Mouse (Mus musculus): ENCODE measurements at regions not wholly inside any gene's neighbourhood (a gene's known extent, or its start where the extent isn't known, plus 50 kb on each side); places are given as distances from the start of the nearest gene placed in this dataset.
"Not testable (repeated sequence)": the region's sequence is repeated elsewhere in the genome, so short reads cannot be mapped to it uniquely, and the experiment has no call there.

GRCm38 (mm10) chr3:21569721-21570120 lies 506.7 kb upstream of the Tbl1xr1 start:
- ATAC-seq (ENCODE audit: low FRiP score, low read depth), result no peak
- Histone ChIP-seq H3K4me1 (peaks cover 5% of the 10 kb centered on the region), H3K27ac (replicated peaks) (no peak overlapping the region), H3K9me3 (no peaks in the 10 kb centered on the region), H3K27me3 (no peaks in the 10 kb centered on the region), H3K4me3 (no peak overlapping the region), H3K9ac (replicated peaks) (no peak overlapping the region), H3K4me2 (replicated peaks) (no peak overlapping the region), H3K36me3 (no peaks in the 10 kb centered on the region)
- 96% methylated on average over 1 of the region's 1 CpGs for WGBS

DNA sequence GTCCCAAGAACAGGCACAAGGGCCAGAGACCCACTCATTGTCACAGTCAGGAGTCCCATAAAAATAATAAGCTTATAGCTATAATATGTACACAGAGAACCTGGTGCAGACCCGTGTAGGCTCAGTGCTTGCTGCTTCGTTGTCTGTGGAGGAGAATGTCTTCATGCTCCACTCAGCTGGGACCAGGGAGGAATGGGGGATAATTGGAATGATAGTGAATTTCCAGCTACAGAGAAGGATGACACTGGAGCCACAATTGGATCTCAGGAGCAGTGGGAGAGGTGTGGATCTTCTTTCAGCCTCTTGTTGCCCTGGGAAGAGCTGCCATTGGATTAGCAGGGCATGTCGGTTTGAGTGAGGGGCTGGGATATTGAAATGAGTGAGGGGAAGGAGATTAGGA lies 497.8 kb upstream of the Tbl1xr1 start:
- 0 out of 2 replicates have a peak, but pooled peaks cover 6% of the 10 kb centered on the region for H3K27me3 ChIP-seq
- H3K4me2 ChIP-seq (replicated peaks), result no peak overlapping the region
- no peak for ATAC-seq (ENCODE audit: low FRiP score, low read depth)
- H3K4me1 ChIP-seq, result no peaks in the 10 kb centered on the region
- H3K4me3 ChIP-seq, result no peak overlapping the region
- H3K27ac ChIP-seq (replicated peaks), result no peak overlapping the region
- 63% methylated on average over 3 of the region's 3 CpGs for WGBS
- no peaks in the 10 kb centered on the region for H3K36me3 ChIP-seq
- no peaks in the 10 kb centered on the region for H3K9me3 ChIP-seq
- H3K9ac ChIP-seq (replicated peaks), result no peak overlapping the region

DNA sequence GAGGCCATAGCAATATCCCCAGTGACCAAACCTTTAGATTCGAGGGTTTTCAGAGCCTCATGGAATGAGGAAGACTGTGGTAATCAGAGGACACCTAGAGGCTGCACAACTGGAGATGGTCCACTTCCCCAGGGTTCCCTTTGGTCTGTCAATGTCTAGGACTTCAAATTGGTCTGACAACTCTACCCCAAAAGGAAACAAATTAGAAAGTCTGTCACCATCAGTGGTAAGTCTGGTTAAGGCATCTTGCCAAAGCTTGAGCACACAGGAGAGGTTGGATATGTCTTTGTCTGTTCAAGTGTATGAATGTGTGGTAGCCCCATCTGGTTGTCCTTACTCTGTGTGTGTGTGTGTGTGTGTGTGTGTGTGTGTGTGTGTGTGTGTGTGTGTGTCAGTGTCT lies 494.3 kb upstream of the Tbl1xr1 start:
- no peak for ATAC-seq (ENCODE audit: low FRiP score, low read depth)
- Histone ChIP-seq H3K4me1 (no peaks in the 10 kb centered on the region), H3K4me3 (no peak overlapping the region), H3K9ac (replicated peaks) (no peak overlapping the region), H3K27me3 (0 out of 2 replicates have a peak, but pooled peaks cover 3% of the 10 kb centered on the region), H3K9me3 (no peaks in the 10 kb centered on the region), H3K4me2 (replicated peaks) (no peak overlapping the region), H3K27ac (replicated peaks) (no peak overlapping the region), H3K36me3 (no peaks in the 10 kb centered on the region)
- WGBS, result 80% methylated on average over 1 of the region's 1 CpGs

- H3K27me3 ChIP-seq, result no peaks in the 10 kb centered on the region
- H3K9me3 ChIP-seq, result no peaks in the 10 kb centered on the region
- 88% methylated on average over 3 of the region's 3 CpGs for WGBS
- no peak overlapping the region for H3K27ac ChIP-seq (replicated peaks)
- ATAC-seq (ENCODE audit: low FRiP score, low read depth), result no peak
- no peaks in the 10 kb centered on the region for H3K36me3 ChIP-seq
- no peaks in the 10 kb centered on the region for H3K4me1 ChIP-seq
- H3K9ac ChIP-seq (replicated peaks), result no peak overlapping the region
- no peak overlapping the region for H3K4me2 ChIP-seq (replicated peaks)
- no peak overlapping the region for H3K4me3 ChIP-seq
Measured at GRCm38 (mm10) chr3:21585767-21586166, 490.7 kb upstream of the Tbl1xr1 start.

GRCm38 (mm10) chr3:21606846-21607245 lies 469.6 kb upstream of the Tbl1xr1 start:
- no peaks in the 10 kb centered on the region for H3K9me3 ChIP-seq
- no peak overlapping the region for H3K4me2 ChIP-seq (replicated peaks)
- no peaks in the 10 kb centered on the region for H3K36me3 ChIP-seq
- no peaks in the 10 kb centered on the region for H3K4me1 ChIP-seq
- no peak for ATAC-seq (ENCODE audit: low FRiP score, low read depth)
- WGBS, result 100% methylated on average over 2 of the region's 2 CpGs
- H3K27me3 ChIP-seq, result no peaks in the 10 kb centered on the region
- no peak overlapping the region for H3K9ac ChIP-seq (replicated peaks)
- no peak overlapping the region for H3K27ac ChIP-seq (replicated peaks)
- no peak overlapping the region for H3K4me3 ChIP-seq

DNA sequence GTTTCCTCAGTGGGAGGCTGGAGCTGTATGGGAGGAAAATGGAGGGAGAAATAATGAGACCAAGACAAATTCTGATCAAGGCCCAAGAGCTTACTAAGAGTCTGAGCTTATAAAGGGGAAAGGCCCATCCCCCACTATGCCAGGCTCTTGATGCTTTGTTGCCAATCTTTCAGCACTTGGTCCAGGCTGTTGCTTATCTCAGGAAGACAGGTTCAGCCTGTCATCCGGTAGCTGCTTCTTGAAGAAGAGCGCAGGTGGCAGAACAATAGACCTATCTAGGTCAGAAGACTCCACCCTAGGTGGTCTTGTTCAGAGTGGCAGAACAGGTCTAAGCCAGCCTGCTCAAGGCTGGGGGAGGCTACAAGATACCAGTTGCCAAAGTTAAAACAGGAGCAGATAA lies 466.2 kb upstream of the Tbl1xr1 start:
- no peak overlapping the region for H3K9ac ChIP-seq (replicated peaks)
- H3K27ac ChIP-seq (replicated peaks), result no peak overlapping the region
- no peak overlapping the region for H3K4me3 ChIP-seq
- no peak for ATAC-seq (ENCODE audit: low FRiP score, low read depth)
- no peaks in the 10 kb centered on the region for H3K27me3 ChIP-seq
- no peak overlapping the region for H3K4me2 ChIP-seq (replicated peaks)
- no peaks in the 10 kb centered on the region for H3K36me3 ChIP-seq
- no peaks in the 10 kb centered on the region for H3K9me3 ChIP-seq
- H3K4me1 ChIP-seq, result no peaks in the 10 kb centered on the region
- WGBS, result 84% methylated on average over 2 of the region's 2 CpGs

DNA sequence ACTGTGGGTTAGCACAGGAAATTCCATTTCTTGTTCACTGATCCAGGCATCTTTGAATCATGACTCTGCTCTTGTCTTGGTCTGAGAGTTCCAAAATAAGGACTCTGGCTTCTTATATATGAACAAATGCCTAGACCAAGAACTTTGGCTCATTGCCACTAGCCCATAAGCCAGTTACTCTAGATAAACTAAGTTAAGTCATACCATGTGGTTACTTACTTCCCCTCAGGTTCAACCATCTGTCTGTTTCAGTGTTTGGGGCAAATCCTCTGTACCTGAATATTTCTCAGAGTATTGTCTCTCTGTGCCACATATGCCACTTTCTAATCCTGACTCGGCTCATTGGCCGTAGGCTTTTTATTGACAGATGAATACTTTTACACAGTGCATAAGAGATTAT lies 454.7 kb upstream of the Tbl1xr1 start:
- Histone ChIP-seq H3K27me3 (no peaks in the 10 kb centered on the region), H3K9me3 (no peaks in the 10 kb centered on the region), H3K4me3 (no peak overlapping the region), H3K36me3 (no peaks in the 10 kb centered on the region), H3K4me1 (no peaks in the 10 kb centered on the region), H3K9ac (replicated peaks) (no peak overlapping the region), H3K27ac (replicated peaks) (no peak overlapping the region), H3K4me2 (replicated peaks) (no peak overlapping the region)
- no peak for ATAC-seq (ENCODE audit: low FRiP score, low read depth)
- 94% methylated on average over 2 of the region's 2 CpGs for WGBS

- Histone ChIP-seq H3K27me3 (no peaks in the 10 kb centered on the region), H3K9ac (replicated peaks) (no peak overlapping the region), H3K36me3 (no peaks in the 10 kb centered on the region), H3K9me3 (no peaks in the 10 kb centered on the region), H3K27ac (replicated peaks) (no peak overlapping the region), H3K4me1 (no peaks in the 10 kb centered on the region), H3K4me2 (replicated peaks) (no peak overlapping the region), H3K4me3 (no peak overlapping the region)
- ATAC-seq (ENCODE audit: low FRiP score, low read depth), result no peak
- WGBS, result 84% methylated on average over 2 of the region's 2 CpGs
Measured at GRCm38 (mm10) chr3:21625039-21625438, 451.4 kb upstream of the Tbl1xr1 start.

- no peak overlapping the region for H3K4me2 ChIP-seq (replicated peaks)
- WGBS, result 64% methylated on average over 3 of the region's 3 CpGs
Measured at GRCm38 (mm10) chr3:21626029-21626428, 450.4 kb upstream of the Tbl1xr1 start.

GRCm38 (mm10) chr3:21627048-21627447 lies 449.4 kb upstream of the Tbl1xr1 start:
- H3K4me3 ChIP-seq; H3K4me2 ChIP-seq (replicated peaks); H3K36me3 ChIP-seq; ATAC-seq (ENCODE audit: low FRiP score, low read depth); H3K9me3 ChIP-seq; H3K4me1 ChIP-seq; H3K27me3 ChIP-seq; H3K27ac ChIP-seq (replicated peaks); H3K9ac ChIP-seq (replicated peaks): not testable (repeated sequence)
- WGBS, result 83% methylated on average over 2 of the region's 2 CpGs

More at GRCm38 (mm10) chr3:21626029-21626428, 450.4 kb upstream of the Tbl1xr1 start:
- H3K4me3 ChIP-seq, result no peak overlapping the region
- ATAC-seq (ENCODE audit: low FRiP score, low read depth), result no peak
- H3K36me3 ChIP-seq, result no peaks in the 10 kb centered on the region
- H3K27me3 ChIP-seq, result no peaks in the 10 kb centered on the region
- no peaks in the 10 kb centered on the region for H3K4me1 ChIP-seq
- no peak overlapping the region for H3K27ac ChIP-seq (replicated peaks)
- H3K9ac ChIP-seq (replicated peaks), result no peak overlapping the region
- H3K9me3 ChIP-seq, result no peaks in the 10 kb centered on the region

GRCm38 (mm10) chr3:21633600-21634221 lies 442.7 kb upstream of the Tbl1xr1 start:
- 50% methylated on average over 1 of the region's 1 CpGs for WGBS
- H3K27ac ChIP-seq (replicated peaks), result no peak overlapping the region
- peak; percentile 47; the same call in 1 of the 2 replicates for ATAC-seq (ENCODE audit: low FRiP score, low read depth)

DNA sequence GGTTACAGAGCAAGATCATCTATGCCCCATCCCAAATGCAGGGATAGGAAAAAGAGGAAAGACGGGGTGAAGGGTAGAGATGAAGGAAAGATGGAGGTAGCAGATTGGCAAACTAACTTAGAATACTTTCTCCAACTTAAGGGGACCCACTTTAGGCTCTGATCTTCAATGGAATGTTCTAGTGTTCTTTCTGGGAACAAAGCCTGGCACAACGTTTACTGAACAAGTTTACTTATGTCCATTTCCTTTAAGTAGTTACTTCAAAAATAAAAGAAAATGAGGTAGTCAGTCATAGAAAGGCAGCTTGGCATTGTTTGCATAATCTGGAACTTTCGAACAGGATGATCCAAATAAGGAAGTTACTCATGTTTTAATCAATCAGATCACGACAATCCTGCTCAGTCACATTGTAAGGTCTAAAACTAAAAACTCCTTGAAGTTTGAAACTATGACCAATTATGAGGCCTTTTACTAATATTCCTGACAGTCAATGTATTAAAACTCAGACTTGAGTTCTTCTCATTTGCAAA lies 441.7 kb upstream of the Tbl1xr1 start:
- no peak overlapping the region for H3K4me3 ChIP-seq
- ATAC-seq (ENCODE audit: low FRiP score, low read depth), result no peak
- no peaks in the 10 kb centered on the region for H3K36me3 ChIP-seq
- no peak overlapping the region for H3K27ac ChIP-seq (replicated peaks)
- no peak overlapping the region for H3K4me2 ChIP-seq (replicated peaks)
- no peak overlapping the region for H3K9ac ChIP-seq (replicated peaks)
- no peaks in the 10 kb centered on the region for H3K9me3 ChIP-seq
- 80% methylated on average over 4 of the region's 4 CpGs for WGBS
- H3K27me3 ChIP-seq, result no peaks in the 10 kb centered on the region
- 0 out of 2 replicates have a peak, but pooled peaks cover 4% of the 10 kb centered on the region for H3K4me1 ChIP-seq

More at GRCm38 (mm10) chr3:21633600-21634221, 442.7 kb upstream of the Tbl1xr1 start:
- Histone ChIP-seq H3K36me3 (no peaks in the 10 kb centered on the region), H3K9ac (replicated peaks) (no peak overlapping the region), H3K27me3 (no peaks in the 10 kb centered on the region), H3K4me3 (no peak overlapping the region), H3K4me1 (0 out of 2 replicates have a peak, but pooled peaks cover 4% of the 10 kb centered on the region), H3K4me2 (replicated peaks) (no peak overlapping the region), H3K9me3 (no peaks in the 10 kb centered on the region)

- H3K4me3 ChIP-seq, result no peak overlapping the region
- no peaks in the 10 kb centered on the region for H3K9me3 ChIP-seq
- H3K9ac ChIP-seq (replicated peaks), result no peak overlapping the region
- no peak overlapping the region for H3K4me2 ChIP-seq (replicated peaks)
- no peaks in the 10 kb centered on the region for H3K27me3 ChIP-seq
- WGBS, result 91% methylated on average over 5 of the region's 5 CpGs
- no peak for ATAC-seq (ENCODE audit: low FRiP score, low read depth)
- no peaks in the 10 kb centered on the region for H3K4me1 ChIP-seq
- no peak overlapping the region for H3K27ac ChIP-seq (replicated peaks)
- H3K36me3 ChIP-seq, result no peaks in the 10 kb centered on the region
Measured at GRCm38 (mm10) chr3:21638886-21639285, 437.6 kb upstream of the Tbl1xr1 start.
